Mouse (Mus musculus) spleen, postnatal 36 days (tissue): ENCODE results near the gene Hdac4.

ENCODE experiments used
- DNase-seq, 2 experiments: peaks; one replicate each; pipeline ENCODE4 v3.0.0; 2022; ENCODE audit warnings: low spot score in 2 of 2, mixed read lengths in 1 of 2

The Hdac4 gene

DNA sequence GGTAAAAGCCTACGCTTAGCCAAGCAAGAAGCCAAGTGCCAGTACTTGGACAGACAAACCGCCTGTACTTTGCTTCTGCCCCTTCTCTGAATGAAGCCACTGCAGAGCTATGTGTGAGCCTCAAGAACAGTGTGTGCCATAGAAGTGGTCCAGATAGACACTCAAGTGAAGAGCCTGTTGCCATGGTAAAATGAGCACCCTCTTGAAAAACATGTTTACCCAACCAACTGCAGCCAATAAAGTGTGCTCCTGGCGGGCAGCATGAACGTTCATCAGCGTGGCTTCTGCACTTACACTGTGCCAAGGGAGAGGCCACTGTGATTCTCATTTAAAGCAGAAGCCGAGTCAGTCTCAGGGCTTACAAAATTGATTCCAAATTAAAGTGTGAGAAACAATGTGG, 165.0 kb downstream of the Hdac4 start:
- DNase-seq: no peak

DNA sequence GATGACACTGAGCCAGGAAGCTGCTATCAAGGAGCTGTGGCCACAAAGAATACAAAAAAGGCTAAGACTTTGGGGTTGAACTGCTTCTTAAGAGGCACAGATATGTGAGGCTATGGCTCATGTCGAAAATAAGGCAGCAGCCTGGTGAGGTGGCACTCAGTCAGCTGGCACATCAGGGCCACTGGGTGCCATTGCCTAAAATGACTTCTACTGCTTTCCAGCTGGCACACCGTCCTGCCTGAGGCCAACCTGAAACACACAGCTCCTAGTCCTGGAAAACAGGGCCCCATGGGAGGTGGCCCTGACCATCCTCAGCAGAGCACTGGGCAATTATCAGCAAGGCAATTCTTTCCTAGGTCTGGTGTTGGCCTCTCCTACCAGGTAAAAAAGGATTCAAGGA, 167.3 kb downstream of the Hdac4 start:
- DNase-seq: no peak

DNA sequence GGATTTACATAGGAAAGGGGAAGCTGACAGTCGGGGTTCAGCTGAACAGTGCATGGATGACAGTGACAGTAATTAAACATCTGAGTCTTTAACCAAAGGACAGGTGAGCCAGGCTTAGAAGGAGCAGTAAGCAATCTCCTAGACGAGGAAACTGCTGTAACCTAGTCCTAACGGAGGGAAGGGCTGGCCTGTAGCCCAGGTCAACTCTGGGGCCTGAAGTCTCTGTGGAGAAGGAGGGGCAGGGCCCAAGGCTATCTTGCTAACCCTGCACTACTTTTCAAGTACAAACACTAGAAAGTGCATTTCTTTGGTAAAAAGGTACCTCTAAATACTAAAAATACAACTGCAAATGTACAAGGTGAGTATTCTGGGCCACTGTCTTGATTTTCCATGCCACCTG, 169.1 kb downstream of the Hdac4 start:
- DNase-seq: no peak

DNA sequence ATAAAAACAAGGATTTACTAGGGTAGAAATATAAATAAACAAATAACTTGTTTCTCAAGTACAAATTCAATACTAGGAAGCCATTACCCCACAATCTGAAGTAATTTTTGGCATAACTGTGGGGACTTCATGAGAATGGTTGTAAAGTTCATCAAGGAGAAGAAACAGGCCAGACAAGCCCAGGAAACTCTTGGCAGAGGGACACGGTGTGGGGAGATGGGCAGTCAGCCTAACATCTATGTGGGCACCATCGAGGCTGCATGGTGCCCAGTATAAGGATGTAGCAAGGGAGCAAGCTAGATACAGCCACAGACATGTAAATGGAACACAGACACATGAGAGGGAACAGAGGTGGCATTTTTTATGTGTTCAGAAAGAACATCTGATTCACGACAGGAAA, 171.6 kb downstream of the Hdac4 start:
- DNase-seq: no peak

DNA sequence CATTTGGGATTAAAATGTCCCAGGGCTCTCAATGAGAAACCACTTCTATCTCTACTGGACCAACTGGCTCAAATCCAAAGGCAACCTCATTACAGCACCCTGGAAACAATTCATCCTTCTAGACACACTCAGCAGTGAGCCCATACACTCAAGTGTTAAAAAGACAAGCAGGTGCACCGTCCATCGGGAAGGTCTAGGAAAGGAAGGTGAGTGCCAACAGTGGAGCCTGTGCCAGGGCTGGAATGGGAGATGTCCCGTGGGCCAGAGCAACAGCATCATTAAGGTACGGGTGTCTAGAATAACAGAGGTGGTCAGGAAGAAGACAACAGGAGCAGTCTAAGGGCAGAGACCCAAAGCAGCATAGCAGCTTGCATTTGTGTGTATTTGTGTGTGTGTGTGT, 173.5 kb downstream of the Hdac4 start:
- no peak for DNase-seq

DNA sequence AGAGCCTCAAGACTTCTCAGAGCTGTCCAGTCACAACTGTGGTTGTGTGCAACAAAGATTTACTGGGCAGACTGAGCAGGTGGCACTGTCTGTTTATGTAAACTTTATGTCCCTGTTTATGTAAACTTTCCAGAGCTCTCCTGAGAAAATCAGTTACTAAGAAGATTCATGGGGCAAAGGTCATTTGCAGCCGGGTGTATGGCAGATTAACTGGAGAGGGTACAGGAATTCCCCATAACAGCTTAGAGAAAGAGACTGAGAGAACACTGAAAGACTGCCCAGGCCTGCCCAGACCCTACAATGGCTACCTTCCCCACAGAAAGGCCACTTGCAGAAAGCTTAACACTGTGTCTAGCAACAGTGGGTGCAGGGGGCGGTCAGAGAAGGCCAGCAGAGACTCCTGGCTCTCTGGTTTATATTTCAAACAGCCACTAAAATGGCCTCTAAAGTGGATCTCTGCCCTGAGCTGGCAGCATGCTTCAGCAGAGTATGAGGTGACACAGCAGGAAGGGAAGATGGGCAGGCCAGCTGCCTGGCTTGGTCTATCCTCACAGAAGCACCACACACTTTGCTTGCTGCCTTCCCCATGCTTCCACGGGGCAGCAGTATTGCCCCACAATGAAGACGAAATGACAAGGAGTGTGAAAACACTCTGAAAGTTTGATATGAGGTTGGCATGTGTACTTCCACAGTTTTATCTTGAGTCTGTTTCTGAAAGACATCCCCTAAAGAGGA, 179.4 kb downstream of the Hdac4 start:
- DNase-seq: no peak

DNA sequence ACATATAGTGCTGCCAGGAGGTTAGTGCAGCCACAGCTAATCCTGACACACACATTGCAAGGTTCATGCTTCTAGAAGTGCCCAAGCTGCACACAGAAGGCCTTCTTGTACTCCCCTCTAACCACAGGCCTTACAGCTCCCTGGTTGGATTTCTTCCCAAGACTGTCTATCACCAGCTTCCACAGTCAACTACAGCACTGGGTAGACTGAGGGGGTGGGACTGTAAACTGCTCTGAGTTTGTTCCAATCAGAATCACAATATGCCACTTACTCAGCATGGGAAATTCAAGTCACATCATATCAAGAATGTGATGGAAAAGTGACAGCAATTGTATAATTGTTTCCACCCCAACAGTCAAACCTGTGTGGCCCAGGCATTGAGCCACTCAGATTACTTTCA, 180.2 kb downstream of the Hdac4 start:
- no peak for DNase-seq

DNA sequence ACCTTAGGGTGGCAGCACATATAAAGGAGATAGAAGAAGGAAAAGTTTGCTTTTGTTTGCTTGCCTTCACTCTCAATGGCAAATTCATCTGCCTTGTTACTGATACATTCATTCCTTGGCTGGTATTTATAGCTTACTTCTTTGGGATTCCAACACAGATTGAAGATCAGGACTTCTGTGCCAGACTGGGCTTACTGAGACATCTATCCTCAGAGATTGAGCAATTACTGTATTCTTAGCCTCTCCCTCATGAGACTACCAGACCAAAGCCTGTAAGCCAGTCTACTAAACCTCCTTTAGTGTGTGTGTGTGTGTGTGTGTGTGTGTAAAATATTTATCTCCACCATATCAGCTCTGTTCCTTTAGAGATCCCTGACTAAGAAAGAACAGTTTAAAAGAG, 181.0 kb downstream of the Hdac4 start:
- no peak for DNase-seq

DNA sequence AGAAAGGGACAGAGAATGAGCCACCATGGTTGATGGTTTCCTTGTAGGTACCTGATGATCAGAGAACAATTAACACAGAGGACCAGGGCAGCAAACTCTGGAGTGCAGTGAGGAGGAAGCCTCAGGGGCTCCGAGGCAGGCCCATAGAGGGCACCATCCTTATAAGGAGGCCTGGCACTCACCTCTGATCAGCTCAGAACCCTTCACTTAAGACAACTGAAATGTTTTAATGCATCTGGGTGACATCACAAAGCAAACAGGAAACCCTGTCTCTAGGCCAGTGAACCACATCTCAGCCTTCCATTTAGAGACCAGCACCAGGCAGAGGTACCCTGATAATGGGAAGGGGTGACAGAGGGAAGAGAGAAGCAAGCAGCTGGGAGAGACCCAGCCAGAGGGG, 188.8 kb downstream of the Hdac4 start:
- no peak for DNase-seq

DNA sequence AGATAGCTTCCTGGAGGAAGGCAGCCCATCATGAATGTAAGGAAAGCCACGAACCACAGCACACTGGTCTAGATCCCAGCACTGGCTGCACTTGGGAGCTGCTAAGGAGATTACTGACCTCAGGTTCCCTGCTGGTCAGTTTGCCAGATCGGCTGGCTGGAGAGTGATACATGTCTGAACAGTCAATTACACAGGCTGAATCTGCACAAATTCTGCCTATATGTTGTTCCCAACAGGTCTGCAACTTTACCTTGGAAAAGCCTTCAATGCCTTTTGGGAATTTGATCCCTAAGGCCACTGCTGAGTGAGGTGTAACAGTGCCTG, 189.9 kb downstream of the Hdac4 start:
- DNase-seq: no peak

DNA sequence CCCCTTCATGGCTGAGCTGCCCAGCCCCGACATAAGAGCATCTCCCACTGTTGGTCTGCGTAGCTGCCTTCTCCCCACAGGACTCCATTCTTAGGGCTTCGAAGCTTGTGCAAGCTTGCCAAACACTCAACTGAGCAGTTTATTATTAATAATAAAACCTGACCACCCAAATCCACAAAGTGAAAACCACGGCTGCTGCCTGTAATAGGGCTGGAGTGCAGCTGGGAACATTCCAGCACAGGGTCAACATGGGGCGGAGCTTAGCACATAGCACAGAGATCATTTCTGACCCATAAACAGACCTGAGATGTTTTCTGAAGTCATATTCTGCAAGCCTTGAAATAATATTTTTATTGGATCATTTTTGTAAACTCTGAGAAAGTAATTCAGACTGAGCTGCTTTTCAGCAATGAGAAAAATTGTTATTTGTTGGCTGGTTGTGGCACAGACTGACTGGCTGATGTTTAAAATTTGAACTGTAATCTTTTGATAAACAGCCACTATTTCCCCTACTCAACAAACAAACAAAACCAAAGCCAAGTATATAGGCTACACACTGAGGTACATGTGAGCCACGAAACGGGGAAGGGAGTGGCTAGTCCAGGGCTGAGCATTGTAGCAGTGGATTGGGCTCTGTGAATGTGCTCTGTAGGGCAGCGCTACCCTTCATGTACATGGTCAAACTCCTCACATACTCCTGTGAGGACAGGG, 190.4 kb downstream of the Hdac4 start:
- DNase-seq: no peak

DNA sequence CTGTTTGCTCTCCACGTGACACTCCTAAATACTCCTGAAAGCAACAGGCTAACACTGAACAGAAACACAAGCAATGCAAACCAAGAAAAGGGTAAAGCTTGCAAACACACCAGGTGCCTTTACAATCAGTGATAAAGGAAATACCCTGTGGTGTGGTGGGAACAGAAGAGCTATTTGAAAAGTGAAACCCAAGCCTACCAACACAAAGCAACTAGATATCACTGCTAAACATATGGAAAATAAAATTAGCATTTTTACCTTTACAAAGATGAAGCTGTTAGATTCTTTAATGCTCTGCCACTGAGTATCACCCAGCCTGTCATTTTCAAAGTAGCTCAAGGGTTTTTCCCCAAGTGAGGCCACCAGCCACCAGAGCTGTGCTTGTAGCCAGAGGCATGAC, 191.4 kb downstream of the Hdac4 start:
- no peak for DNase-seq

DNA sequence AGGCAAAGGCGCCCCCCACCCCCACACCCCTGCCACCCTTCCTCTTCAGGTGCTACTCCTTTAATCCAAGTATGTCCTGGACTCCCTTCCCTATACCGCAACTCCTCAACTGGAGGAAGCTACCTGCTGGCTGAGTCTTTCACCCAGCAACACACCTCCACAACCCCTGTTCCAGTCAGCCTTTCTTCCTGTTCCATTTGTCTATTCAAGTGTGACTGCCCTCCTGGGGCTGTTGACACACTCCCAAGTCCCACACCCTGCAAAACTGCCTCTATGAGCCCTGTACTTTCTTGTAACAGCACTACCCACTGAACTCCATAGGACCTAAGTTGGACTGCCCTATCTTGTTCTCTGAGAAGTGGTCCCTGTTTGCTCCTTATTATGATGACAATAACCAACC, 195.3 kb downstream of the Hdac4 start:
- DNase-seq: no peak

DNA sequence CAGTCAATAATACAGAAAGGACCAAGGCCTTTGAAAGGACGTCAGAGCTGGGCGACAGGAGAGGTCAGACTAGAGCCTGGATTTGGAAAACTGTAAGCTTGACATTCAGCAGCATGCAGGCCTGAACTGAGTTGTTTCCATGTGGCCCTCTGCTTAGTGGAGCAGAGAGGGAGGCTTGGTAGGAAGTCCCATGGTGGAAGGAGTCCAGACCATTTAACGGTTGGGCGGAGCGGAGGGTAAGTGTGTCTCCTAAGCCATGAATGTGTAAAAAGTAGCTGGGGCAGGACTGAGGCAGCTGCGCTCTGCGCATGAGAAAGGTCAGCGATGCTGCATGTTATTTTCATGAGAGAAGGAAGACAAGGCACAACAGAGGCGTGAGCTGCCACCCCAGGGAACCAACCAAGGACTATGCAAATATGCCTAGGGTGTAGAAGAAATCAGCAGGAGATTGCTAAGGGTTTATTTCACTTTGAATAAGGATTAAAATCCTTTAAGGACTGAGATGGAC, 201.8 kb downstream of the Hdac4 start:
- no peak for DNase-seq

DNA sequence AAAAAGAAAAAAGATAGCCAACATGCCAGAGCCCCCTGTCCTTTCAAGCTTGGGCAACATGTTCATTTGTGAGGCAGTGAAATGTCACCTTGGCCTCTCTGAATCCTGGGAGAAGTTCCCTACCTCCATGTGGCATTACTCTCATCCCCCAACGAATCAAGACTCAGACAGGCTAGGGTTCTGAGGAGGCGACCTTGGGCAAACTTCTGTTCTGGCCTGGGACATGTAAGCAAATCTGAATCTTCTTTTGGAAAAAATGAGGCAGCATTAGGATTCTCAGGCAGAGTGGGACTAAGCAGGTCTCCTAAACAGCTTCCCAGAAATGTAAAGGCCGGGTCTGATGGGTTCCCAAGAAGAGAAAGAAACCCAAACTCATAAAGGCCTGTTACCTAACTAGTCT, 202.8 kb downstream of the Hdac4 start:
- no peak for DNase-seq

DNA sequence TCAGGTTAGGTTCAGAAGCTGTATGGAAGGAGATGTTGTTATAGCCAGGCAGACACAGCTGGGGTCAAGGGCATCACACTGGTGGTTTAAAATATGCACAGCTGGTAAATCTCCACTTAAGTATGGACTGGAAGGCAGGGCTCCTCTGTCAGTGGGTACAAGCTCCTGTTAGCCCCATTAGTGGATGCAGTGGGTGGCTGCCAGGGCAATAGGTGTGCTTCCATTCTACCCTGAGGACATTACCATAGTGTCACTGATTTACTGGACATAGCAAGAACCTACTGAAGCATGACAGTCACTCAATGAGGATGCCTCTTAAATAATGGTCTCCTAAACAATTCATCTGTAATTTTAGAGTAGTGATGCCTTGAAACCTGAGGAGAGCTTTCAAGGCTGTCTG, 203.9 kb downstream of the Hdac4 start:
- DNase-seq: no peak

DNA sequence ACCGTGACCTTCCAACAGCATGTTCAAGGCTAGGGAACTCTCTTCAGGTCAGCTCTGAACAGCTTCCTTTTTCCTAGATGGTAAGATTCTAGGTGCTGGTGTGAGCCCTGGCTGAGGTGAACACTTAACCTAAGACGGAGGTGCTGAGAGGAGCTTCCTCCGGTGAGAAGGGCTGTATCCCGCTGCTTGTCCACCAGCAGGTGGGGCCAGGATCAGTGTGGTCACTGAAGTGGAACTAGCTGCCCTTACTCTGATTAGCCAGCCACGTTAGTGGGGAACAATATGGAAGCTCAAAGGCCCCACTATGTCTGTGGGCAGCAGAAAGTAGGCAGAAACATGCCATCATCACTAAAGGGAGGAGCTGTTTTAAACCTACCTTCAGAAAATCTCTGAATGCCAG, 204.6 kb downstream of the Hdac4 start:
- DNase-seq: no peak

DNA sequence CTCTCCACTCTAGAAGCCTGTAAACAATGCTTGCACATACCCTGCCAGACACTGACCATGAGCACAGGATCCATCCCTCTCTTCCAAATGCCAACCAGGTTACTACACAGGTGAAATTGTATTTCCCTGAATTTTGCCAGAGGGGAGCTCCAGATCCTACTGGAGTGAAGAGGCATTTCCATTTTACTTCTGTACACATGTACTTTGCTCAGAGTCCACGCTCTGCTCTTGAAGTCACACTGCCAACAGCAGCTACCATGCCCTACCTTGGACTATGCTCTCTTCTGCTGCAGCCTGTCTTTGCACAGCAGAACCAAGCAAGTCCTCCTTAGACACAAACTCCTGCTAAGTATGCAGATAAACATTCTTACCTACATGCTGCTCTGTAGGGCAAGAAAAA, 206.6 kb downstream of the Hdac4 start:
- DNase-seq: no peak

DNA sequence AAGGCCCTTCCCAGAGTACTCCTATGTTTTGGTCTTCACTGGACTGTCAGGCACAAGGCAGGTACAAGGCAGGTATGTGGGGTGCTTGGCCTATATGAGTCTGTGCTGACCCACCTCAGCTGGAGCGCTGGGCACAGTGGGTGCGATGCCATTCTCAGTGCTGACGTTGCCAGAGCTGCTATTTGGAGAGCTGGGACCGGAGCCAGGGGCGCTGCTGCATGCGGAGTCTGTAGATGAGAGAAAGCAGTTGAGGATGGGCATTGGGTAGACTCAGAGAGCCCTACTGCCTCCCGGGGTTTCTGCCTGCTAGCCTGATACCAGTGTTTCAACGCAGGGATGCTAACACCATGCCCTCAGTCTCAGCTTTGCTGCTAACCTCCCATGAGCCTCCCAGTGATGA, 208.1 kb downstream of the Hdac4 start:
- no peak for DNase-seq

DNA sequence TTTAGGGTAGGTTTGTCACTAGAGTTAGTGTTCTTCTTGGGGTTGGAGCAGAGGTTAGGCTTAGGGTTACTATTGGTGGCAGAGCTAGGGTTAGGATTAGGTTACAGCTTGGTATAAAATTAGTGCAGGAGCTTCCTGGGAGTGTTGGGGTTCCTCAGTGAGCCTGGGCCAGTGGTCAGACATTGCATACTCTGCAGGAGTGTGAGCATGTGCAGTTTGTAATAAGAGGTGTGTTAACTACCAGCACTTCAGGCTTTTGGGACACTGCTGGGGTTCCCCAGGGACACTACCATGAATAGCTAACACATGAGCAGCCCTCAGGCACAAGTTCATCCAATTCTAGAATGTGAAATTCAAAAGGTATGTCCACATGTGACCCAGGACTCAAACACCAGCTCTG, 209.7 kb downstream of the Hdac4 start:
- DNase-seq: no peak

DNA sequence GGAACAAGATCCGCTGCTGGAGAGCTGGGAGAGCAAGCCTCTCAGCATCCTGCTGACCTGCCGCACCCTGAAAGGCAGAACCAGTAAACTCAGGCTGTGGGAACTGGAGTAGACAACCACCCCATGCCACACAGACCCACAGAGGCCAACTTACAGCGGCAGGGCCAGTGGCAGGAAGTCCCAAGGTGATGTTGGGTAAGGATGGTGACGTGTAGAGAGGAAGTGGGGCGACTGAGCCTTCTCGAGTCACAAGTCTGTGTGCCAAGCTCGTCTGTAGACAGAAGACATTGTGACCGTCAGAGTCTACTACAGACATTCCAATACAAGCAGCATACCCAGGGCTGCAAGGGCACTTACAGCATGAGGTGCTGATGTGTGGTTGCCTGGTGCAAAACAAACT, 211.0 kb downstream of the Hdac4 start:
- DNase-seq: peak in 1 of 2 experiments; percentile 26

DNA sequence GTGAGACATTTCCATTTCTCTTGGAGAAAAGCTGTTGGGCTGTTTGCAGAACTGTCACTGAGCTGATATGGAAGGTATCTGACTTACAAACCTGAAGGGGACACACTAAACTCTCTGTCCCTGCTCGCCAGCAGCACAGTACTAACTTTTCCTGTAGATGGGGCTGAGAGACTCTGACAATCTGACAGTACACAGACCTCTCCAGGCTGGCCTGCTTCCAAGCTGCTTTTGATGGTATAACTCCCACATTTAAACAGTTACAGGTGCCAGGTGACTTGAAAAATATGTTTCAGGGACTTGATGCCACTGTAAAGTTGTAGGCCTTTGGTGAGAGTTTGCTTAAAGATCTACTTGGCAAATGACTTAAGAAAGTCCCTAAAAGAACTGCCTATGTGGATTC, 214.1 kb downstream of the Hdac4 start:
- DNase-seq: no peak

DNA sequence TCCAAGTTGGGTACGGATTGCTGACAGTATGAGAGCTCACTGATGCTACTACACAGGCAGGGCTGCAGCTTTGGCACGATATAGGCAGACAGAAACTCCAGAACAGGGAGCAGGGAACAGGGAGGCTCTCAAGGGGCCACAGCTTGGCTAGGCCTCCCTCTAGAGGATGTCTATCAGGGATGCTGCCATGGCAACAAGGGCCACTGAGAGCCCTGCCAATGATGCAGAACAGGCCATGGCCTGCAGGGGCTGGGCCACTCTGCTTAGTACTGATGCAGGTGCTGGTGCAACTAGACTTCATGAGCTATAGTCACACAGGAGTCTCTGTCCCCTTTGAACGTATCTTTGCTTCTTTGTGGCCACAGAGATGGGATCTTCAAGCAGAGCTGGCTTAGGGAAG, 217.1 kb downstream of the Hdac4 start:
- DNase-seq: no peak
